Mouse (Mus musculus): ENCODE measurements around the gene Tspyl4.
"Not testable (repeated sequence)": the region's sequence is repeated elsewhere in the genome, so short reads cannot be mapped to it uniquely, and the experiment has no call there.

Tspyl4 gene

DNA sequence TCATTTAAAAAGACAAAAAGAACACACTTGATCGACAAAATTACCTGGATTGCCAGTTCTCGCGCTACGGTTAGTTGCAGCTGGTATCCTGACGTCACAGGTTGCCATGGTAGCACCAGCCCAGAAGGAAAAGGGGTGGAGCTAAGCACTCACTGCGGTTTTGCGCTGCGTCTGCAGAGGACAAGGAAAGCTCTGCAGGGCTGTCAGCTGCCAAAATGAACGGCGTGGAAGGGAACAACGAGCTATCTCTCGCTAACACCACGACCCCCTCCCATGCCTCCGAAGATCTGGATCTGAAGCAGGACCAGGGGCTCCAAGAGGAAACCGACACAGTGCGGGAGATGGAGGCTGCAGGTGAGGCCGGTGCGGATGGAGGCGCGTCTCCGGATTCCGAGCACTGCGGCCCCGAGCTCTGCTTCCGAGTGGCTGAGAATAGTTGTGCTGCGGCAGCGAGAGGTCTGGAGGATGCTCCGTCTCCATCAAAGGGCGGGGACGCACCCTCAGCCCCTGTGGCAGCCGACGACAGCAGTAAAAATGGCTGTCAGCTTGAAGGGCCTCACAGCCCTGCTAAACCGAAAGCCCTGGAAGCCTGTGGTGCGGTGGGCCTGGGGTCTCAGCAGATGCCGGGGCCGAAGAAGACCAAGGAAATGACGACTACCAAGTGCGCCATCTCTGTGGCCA lies at the start of gene Tspyl4:
Gene Tspyl4 (plus strand): TSS at position 144 of the 681 bp plus-strand sequence.
- peak; percentile 90 to 92 for DNase-seq

DNA sequence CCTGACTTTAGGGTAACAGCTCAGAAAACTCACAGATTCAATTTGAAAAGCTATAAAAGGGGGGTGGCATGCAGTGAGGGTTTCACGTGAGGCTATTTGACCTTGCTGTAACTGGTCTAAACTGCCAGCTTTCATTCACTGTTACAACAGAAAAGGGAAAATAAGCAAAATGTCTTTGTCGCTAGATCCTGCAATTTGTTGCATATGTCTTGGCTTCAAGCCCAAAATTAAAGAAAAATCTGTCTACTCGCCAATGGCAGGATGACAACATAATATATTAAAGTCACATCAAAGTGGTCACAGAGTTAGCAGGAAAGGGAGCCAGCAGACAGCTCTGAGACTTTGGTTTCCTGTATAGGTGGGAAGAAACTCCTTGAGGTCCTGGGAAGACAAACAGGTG lies 49.5 kb upstream of the Tspyl4 start:
- no peak for DNase-seq

DNA sequence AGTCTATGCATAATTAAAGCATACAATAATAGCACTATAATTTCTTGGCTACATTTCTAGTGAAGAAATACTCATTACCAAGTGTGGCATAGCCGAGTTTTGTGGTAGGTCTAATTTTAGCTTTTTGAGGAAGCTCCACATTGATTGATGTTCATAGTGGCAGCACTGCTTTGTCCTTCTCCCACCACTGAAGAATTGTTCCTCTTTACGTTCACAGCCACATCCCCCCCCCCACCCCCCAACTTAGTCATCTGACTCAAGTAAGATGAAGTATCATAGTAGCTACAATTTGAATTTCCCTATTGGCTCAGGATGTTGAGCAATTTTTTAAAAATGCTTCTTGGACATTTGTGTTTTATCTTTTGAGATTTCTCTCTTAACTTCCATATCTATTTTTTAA lies 47.6 kb upstream of the Tspyl4 start:
- DNase-seq: no peak

DNA sequence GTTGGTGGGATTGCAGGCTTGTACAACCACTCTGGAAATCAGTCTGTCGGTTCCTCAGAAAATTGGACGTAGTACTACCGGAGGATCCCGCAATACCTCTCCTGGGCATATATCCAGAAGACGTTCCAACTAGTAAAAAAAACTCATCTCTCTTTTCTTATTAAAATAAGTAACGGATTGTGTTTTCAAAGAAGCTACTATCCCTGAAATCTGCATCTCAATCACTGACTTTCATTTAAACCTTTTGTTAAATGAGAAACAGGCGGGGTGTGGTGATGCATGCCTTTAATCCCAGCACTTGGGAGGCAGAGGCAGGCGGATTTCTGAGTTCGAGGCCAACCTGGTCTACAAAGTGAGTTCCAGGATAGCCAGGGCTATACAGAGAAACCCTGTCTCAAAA lies 44.4 kb upstream of the Tspyl4 start:
- DNase-seq: not testable (repeated sequence)

DNA sequence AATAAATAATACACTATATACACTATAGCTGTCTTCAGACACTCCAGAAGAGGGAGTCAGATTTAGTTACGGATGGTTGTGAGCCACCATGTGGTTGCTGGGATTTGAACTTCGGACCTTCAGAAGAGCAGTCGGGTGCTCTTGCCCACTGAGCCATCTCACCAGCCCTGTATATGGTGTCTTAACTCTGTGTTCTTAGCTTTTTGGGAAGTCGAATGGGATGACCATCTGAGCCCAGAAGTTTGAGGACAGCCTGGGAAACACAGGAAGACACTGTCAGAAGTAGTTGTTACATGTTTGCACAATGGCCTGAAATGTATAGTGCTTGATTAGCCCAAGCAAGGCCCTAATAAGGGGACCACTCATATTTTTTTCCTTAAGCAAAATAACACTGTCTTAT lies 32.1 kb upstream of the Tspyl4 start:
- DNase-seq: no peak

DNA sequence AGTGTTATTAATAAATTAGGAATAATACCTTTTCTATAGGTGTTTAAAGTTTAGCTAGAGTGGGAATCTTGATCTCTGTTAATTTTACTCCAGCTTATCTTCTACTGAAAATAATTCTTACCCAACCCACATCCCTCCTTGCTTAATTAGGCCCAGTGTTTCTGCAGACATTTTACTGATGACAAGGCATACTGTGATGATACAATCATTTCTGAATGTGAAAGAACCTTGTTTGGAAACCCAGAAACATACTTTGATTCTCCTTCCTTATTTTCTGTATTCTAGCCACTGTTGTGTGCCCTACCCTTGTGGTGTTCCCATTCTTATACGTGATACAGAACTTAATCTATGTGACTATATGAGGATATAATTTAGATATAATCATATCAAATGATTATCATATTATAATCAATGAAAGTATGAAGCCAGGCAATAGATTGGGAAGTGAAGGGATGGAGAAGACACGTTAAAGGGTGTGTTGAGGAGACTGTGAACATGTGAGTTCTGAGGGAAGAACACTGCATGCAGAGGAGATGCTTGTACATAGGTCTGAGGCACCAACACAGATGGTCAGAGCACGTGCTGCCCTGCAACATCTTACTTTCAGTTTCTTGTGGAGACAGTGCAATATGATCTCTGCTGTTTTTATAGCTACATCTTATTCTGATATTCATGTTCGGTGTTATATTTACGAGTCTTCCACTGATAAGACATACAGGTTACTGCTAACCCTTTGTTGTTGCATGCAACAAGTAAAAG lies 29.8 kb upstream of the Tspyl4 start:
- DNase-seq: no peak

DNA sequence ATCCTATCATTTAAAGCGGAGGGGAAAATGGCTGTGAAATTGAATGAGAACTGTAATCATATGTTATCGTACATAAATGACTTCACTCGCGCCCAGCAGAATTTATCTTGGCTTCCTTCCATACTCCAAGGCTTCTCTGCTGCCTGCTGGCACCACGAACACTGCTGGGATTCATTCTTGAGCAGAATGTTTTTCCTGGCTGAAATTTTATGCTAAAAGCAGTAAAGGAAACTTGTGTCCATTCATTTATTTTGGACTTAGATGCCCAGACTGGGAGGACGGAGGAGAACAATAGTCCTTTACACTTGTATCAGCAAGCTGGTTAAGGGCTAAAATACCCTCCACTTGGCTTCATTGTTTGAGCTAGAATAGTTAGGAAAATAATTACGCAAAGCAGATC lies 25.6 kb upstream of the Tspyl4 start:
- DNase-seq: peak in 1 of 2 experiments; percentile 22

DNA sequence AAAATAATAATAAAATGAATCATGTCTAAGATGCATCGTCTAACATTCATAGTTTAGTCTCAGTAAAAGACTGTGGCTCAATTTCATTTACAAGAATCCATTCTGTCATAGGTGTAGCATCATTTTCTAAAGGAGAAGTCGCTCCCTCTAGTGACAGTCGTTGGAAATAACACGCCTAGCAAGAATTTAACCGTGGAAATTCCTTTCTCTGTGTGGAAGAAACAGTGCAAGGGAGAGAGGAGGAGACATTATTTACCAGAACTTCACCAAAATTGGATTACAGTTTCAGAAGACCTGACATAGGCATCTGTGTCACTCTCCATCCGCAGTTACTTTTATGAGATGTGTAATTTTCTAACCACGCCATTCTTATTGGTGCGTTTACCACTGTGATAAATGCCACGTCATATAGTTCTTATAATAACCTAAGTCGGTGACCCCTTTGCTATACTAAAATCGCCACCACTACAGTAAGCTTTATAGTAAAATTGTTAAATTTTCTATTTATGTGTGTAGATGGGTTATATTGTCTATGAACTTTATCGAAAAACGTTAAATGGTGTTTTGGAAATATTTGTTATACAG lies 16.6 kb upstream of the Tspyl4 start:
- peak in 1 of 2 experiments; percentile 57 for DNase-seq

DNA sequence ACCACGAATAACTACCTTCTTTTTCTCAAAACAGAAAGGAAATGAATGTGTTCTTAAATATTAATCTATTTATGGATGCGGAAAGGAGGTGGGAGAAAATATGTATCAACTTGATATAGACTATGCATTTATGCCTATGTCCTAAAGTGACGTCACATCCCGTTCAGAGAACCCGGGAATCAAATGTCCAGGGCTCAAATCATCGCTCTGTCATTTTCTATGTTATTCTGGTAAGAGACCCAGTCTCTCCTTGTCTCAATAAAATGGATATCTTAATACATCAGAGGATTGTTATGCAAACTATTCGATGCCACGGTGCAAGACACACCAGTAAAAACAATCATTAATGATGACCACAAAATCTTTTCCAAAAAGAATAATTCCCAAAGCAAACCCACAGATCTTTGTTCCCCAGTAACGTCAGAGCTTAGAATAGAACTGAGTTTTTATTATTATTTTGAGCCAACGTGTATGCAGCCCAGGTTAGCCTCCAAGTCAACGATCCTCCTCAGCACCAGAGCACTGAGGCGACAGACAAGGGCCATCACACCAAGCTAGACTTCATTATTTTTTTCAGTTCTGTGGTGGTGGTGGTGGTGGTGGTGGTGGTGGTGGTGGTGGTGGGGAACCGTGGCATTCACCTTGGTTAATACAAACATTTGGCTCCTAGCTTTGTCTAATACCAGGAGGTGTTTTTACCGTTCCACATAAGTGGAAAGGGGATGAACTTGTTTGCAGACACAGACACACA lies 15.9 kb upstream of the Tspyl4 start:
- no peak for DNase-seq

DNA sequence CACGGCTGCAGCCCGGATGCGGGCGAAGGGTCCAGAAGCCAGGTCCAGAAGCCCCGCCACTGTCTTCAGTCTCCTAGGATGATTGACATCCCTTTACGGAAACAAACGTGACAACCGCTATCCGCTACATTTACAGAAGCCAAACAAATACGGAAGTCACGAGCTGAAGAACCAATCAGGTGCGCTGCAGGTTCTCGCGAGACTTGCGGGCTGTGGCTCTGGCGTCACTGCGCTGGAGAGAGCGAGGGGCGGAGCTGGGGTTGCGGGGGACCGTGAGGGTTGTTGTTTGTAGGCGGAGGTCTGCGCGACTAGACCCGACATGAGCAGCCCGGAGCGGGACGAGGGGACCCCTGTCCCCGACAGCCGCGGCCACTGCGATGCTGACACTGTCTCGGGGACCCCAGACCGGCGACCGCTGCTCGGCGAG lies 15.3 kb upstream of the Tspyl4 start, which contains the start of gene Tspyl1:
Gene Tspyl1 (plus strand): TSS at position 229 of the 427 bp plus-strand sequence.
- DNase-seq: peak; percentile 98 to 99

DNA sequence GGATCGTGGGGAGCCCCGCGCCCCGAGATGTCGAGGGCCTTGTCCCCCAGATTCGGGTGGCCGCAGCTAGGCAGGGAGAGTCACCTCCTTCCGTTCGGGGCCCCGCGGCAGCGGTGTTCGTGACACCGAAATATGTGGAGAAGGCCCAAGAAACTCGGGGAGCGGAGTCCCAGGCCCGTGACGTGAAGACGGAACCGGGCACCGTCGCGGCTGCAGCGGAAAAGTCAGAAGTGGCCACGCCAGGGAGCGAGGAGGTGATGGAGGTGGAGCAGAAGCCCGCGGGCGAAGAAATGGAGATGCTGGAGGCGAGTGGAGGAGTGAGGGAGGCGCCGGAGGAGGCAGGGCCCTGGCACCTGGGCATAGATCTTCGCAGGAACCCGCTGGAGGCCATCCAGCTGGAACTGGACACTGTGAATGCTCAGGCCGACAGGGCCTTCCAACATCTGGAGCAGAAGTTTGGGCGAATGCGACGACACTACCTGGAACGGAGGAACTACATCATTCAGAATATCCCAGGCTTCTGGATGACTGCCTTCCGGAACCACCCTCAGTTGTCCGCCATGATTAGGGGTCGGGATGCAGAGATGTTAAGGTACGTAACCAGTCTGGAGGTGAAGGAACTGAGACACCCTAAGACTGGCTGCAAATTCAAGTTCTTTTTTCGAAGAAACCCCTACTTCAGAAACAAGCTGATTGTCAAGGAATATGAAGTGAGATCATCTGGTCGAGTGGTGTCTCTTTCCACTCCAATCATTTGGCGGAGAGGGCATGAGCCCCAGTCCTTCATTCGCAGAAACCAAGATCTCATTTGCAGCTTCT lies 14.6 kb upstream of the Tspyl4 start:
- DNase-seq: peak; percentile 62

DNA sequence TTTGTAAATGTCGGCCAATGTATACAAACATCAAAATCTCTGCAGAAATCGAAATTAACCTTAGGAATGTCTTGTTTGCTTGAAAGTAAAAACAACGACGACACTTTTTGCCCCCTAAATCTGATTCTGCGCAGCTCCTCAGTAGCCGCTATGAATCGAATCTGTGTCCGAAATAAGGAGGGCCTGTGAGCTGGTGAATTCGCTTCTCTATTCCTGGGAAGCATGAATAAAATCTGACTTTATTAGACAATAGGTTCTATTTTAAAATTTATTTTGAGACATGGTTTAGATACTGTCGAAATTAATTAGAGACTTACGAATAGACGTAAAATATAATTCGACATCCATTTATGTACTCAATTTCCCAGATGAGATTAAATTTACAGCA lies 337 bp upstream of the Tspyl4 start:
- DNase-seq: no peak

DNA sequence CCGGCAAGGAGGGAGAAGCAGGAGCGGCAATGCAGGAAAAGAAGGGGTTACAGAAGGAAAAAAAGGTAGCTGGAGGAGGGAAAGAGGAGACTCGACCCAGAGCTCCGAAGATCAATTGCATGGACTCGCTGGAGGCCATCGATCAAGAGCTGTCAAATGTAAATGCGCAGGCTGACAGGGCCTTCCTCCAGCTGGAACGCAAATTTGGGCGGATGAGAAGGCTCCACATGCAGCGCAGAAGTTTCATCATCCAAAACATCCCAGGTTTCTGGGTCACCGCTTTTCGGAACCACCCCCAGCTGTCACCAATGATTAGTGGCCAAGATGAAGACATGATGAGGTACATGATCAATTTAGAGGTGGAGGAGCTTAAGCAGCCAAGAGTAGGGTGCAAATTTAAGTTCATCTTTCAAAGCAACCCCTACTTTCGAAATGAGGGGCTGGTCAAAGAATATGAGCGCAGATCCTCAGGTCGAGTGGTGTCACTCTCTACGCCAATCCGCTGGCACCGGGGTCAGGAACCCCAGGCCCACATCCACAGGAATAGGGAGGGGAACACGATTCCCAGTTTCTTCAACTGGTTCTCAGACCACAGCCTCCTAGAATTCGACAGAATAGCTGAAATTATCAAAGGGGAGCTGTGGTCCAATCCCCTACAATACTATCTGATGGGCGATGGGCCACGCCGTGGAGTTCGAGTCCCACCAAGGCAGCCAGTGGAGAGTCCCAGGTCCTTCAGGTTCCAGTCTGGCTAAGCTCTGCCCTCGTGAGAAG lies 925 bp downstream of the Tspyl4 start:
- DNase-seq: peak in 1 of 2 experiments; percentile 10

DNA sequence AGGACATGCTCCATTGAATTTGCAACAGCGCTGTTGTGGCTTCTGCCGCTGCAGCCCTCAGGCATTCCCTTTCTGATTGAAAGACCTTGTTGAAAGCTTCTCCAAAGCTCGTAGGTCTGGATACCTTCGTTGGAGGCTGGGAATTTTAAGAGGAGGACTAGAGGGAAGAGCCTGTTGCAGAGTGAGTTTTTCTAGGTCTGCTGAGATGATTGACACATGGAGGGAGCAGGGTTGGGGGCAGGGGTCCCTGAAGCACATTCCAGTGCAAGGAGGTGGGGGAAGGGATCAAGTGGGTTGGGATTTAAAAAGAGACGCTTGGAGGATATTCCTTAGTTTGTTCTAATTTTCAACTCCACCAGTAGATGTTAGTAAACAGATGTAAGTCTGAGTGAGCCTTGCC lies 3.1 kb downstream of the Tspyl4 start:
- no peak for DNase-seq

DNA sequence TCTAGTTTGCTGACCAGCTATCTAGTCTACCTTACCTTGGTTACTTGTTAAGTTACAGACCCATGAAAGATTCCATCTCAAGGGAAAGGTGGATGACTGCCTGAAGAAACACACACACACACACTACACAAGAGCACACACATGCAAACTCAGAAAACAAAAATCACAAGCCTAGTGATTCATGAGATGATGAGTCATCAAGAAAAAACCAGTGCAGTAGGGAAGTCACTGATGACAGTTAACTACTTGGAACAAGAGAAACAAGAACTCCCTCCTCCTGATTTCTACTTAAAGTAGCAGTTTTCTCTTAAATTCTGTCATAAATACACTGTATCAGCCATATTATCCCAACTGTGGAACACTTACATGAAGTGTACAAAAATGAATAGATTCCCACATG lies 9.8 kb downstream of the Tspyl4 start:
- no peak for DNase-seq

DNA sequence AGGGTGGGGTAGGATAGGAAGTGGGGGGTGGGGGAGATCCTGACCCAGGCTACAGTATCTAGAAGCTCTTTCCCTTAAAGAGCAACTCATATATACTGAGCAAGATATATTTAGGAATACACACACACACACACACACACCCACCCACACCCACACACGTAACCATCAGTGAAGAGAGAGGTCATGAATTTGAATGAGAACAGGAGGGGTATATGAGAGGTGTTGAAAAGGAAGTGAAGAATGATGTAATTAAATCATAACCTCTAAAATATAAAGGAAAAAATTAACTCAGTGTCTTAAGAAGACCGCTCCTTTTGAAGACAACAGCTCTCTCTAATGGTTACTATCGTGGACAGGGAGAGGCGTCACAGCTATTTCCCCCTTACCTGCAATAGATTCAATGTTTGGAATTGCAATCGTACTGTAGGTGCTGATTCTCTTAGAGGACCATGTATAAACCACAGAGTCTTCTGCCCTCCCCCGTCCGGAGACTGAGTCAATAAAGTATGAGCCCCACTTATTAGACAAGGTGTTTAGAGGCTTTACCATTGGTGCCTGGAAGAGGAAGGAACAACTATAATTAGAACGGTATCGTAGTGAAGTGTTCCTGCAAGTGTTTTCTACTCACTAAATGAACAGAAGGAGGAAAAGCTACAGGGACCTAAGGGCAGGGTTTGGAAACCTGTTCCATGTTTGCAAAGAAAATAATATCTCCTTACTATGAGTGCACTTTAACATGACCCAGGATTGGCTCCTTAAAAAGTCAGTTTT lies 12.9 kb downstream of the Tspyl4 start:
- no peak for DNase-seq

DNA sequence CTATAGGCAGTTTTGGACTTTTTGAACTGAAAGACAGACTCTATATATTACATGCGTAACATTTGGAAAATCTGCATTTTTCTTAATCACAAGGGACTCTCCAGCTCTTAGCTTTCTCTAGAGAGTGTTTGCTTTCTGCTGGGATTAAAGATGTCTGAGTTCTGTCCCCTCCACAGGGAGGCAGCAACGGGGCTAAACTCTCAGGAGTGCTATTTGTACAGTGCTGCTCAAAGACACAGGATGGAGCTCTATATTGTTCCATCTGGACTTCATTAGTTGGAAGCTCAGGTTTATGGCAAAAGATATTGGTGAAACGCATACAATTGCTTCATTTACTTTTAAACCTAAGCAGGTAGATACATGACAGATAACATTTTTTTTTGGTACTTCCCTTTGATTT lies 15.3 kb downstream of the Tspyl4 start:
- DNase-seq: no peak

DNA sequence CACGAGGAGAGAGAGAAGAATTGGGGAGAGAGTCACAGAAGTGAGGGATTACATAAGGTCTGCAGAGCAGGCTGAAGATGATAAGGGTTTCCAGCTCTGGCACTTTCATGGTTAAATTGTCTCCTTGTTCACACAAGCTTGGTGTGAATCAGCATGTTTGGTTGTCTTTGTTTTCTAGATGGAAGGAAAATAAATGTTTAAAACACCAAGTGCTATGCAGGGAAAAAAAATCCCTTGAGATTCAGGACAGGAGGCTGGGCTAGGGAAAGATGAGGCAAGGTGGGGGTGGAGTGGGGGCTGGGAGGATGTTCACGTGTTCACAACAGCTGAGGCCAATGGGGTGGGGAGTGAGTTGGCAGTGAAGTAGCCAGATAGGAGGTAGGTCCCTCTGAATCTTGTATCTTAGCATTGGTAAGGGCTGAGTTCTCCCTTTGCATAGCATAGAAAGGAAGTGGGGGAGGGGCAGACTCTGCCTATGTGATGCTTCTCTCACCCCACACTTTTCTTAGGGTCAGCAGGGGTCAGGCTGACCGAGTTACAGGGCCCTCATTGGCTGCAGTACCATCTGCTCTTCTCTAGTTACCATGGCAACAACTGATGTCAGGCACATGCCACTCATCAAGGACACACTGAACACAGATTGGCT lies 19.5 kb downstream of the Tspyl4 start:
- no peak for DNase-seq

DNA sequence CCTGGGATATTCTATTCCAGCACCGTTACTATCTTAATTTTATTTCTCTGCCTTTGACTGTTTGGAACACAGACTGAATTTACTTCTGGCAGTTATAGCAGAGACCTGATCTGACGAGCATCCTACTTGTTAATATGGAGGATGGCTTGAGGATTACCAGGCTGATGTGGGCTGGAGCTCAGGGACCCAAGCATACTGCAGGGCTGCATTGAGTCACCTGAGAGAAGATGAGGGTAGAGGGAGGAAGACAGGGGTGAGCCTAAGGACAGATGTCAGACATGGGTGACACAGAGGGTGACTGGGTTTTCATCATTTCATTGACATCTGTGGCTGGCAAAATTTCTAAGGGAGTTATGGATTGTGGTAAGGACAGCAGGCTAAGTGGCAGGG lies 20.0 kb downstream of the Tspyl4 start:
- DNase-seq: no peak

DNA sequence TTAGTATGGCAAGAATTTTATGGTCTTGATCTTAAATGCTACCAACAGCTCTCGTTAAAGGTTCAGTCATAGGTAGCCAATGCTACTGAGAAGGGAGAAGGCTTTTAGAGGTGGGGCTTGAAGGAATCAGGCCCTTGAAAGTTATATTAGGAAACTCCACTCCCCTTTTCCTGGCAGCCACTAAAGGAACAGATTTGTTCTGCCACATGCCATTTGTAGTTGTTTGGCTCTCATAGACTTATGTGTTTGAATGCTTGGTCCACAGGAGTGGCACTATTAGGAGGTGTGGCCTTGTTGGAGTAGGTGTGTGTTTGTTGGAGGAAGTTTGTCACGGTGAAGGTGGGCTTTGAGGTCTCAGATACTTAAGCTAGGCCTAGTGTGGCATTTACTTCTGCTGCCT lies 23.6 kb downstream of the Tspyl4 start:
- no peak for DNase-seq

Measured in lung, postnatal 4 days (tissue).